Mouse (Mus musculus): ENCODE measurements around the gene Eif4h.
A peak's percentile ranks its signal among the peaks of the same experiment; 100 is the strongest.

Eif4h gene

DNA sequence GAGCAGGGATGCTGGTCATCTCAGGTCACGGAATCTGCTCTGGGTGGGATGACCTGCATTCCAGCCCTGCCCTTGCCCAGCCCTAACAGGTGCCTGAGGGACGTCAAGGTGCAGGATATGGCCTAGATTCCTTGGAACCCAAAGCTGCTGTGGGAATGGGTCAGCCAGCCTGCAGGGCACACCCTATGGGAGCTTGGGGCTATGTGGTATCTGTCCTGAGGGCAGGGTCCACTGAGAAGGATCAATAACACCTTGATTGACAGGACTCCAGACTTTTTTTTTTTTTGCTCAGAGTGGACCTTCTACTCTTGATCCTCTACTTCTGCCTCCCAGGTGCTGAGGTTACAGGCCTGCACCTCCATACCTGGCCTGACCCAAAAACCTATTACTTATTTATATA, 8.1 kb upstream of the Eif4h start:
- DNase-seq = no peak

DNA sequence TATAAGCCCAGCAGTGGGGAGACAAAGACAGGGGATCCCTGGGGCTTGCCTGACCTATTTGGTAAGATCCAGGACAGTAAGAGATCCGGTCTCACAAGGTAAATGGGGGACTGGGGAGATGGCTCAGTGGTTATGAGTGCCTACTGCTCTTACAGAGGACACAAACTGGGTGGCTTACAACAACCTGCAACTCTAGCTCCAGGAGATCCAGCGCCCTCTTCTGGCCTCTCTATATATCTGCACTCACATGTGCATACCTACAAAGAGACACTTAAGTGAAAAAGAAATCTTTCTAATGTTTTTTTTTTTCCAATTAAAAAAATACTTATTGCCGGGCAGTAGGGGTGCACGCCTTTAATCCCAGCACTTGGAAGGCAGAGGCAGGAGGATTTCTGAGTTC, 7.2 kb upstream of the Eif4h start:
- DNase-seq = no peak

DNA sequence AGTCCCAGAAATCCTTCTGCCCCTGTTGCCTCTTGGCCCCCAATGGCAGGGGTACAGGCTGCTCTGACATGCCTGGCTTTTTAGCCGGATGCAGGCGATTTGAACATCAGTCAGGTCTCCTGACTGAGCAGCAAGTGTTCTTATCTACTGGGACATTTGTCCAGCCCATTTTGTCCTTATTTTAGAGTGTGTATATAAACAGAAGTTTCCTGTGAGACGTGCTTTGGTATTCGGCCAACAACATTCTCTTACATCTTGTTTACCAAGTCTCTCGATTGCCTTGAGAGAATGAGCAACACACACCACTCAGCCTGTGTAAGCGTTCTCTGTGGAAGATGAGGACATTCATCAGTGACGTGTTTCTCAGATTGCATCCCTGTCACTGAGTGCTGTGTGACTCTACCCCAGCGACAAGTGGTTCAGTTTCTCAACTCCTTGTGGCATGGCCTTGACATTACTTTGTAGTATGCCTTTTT, 5.4 kb upstream of the Eif4h start:
- no peak for DNase-seq

- no peak for DNase-seq
Observed at GRCm38 (mm10) chr5:134644121-134644520, 4.8 kb upstream of the Eif4h start.

GRCm38 (mm10) chr5:134640371-134640770, 1.1 kb upstream of the Eif4h start:
- DNase-seq = no peak

GRCm38 (mm10) chr5:134638461-134639268, 625 bp downstream of the Eif4h start:
- no peak for DNase-seq

- DNase-seq = no peak
Observed at GRCm38 (mm10) chr5:134637820-134638367, 1.4 kb downstream of the Eif4h start.

- no peak for DNase-seq
Observed at GRCm38 (mm10) chr5:134632841-134633240, 6.4 kb downstream of the Eif4h start.

GRCm38 (mm10) chr5:134630835-134631234, 8.5 kb downstream of the Eif4h start:
- DNase-seq = no peak

- no peak for DNase-seq
Observed at GRCm38 (mm10) chr5:134629508-134629907, 9.8 kb downstream of the Eif4h start.

GRCm38 (mm10) chr5:134622069-134622468, 17.2 kb downstream of the Eif4h start:
- no peak for DNase-seq

DNA sequence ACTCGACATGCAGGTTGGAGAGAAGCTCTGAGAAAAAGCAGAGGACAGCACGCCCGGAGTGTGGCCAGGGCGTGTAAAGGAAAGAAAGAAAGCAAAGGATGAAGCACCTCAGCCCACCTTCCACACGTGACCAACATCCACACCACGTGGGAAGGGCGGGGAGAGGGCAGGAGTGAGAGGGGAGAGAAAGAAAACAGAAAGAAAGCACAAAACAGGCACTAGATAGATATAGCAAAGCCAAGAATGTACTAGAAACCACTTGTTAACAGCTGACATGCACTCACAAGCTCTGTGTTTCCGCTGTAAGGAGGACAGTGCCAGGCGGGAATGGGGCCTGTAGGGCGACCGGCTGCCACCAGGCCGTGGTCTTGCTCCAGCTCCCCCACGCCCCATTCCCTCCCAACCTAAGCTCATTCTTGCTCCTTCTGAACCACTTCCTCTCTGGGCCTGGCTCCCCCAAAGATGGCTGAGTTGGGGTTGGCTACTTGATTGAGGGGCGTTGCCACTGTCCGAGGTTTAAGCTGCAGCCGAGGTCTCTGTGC, 18.1 kb downstream of the Eif4h start:
- DNase-seq = no peak

DNA sequence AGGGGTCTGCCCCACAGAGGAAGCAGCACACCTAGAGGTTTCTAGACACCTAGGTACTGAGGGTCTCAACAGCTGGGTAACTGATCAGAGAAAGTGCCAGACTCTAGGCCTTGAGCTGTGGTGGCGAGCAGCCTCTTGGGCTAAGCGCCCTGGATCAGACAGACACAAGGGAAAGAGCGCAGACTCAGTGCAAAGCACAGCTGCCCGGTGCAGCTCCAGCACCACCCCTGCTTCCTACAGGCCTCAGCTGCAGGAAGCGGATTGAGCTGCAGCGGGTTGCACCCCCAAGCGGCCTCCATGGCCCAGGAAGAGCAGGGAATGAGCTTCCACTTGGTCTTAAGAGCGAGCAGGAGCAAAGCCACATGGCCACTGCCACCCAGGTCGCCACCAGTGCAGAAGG, 18.8 kb downstream of the Eif4h start:
- no peak for DNase-seq

DNA sequence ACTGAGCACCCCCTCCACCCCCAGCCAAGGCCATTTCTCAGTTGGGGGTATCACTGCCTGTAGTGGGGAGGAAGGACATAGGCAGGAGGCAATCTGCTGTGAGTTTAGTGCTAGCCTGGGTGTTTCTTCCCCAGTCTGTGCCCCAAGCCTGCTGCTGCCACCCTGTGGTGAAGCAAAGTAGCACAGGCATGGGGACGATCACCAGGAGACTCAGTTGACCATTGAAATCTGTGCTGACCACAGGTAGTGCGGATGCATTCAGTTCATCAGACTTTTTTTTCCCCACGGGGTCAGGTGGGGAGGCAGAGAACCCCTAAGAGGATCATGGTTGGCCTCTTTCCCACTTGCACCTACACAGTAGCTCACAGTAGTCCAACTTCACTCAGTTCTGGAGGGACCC, 22.2 kb downstream of the Eif4h start:
- DNase-seq = peak; percentile 62 to 82

DNA sequence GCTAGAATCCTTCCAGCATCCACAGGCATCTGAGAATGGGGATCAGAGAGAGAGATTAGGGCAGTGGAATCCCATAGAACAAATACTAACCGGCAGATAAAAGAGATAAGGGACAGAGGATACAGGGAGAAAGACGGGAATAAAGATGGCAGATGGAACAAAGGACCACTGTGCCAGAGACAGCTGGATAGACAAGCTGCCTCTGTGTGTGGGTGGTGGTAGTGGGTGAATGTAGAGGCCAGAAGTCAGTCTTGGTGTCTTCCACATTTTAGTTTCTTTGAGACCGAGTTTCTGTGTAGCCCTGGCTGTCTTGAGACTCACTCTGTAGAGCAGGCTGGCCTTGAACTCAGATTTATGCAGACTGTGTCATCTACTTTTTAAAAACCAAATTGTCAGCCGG, 23.5 kb downstream of the Eif4h start:
- DNase-seq = no peak

DNA sequence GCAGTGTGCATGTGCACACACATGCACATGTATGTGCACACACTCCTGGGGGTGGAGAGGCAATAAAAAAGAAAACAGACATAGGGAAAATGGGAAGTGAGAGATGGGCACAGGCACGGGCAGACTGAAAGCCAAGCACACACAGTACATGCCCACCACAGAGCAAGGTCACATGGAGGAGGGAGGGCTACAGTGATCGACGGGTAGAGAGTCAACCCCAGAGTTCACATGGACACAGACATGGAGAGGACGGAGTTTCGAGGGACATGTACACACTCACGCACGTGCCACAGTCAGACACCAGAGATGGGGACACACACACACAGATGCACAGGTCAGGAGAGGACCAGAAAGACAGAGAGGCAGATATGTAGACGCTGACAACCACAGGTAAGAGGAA, 23.9 kb downstream of the Eif4h start:
- no peak for DNase-seq

DNA sequence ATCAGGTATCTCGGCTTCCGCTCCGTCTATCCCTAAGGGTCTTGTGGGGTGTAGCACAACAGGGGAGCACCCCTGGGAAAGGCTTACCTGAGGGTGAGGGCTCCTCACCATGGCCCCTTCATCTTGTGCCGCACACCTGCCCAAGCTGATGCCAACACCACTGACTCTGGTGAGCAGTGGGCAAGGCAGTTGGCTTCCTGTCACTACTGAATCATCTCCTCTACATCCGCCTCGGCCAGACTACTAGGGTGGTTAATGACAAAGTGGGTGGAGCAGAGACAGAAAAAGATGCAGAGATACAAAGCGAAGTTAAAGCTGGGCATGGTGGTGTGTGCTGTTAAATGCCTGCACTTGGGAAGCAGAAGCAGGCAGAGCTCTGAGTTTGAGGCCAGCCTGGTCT, 24.5 kb downstream of the Eif4h start, which contains the start of gene Lat2:
TSS of gene Lat2 (minus strand) at position 224 of the 400 bp plus-strand sequence.
- peak; percentile 49 to 54 for DNase-seq

DNA sequence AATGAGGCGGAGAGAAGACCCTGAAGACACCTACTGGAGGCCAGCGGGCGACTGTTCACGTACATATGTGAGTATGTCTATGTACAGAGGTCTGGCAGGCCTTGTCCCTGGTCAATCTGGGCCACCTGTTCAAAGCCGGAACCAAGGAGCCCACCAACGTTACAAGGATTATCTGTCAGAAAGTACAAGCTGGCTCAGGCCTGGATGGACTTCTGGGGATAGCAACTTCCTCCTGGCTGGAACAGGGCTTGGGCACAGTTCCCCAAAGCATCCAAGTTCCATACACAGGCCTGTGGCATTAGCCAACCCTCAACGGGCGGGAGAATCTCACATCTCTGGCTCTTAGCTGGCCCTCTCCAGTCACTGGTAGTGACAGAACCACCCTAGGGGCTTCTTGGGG, 25.0 kb downstream of the Eif4h start:
- peak in 1 of 2 experiments; percentile 35 for DNase-seq

DNA sequence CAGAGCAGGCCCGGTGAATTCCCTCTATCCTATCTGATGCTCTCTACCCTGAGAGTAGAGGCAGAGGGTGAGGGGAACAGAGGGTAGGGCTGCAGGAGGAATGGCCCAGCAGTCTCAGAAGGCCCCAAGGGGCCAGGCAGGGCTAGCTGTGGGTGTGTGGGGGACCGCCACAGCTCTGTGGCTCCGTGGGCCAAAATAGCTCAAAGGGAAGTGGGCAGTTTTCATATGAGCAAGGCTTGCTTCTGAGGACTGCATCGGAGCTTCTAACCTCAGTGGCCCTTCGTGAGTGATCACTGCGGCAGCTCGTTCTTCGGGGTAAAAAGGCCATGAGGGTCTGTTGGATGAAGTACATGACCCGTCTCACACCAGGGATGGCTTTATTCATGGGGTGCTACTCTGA, 25.6 kb downstream of the Eif4h start:
- peak; percentile 61 to 70 for DNase-seq

GRCm38 (mm10) chr5:134611810-134612521, 27.3 kb downstream of the Eif4h start:
- peak in 1 of 2 experiments; percentile 27 for DNase-seq

DNA sequence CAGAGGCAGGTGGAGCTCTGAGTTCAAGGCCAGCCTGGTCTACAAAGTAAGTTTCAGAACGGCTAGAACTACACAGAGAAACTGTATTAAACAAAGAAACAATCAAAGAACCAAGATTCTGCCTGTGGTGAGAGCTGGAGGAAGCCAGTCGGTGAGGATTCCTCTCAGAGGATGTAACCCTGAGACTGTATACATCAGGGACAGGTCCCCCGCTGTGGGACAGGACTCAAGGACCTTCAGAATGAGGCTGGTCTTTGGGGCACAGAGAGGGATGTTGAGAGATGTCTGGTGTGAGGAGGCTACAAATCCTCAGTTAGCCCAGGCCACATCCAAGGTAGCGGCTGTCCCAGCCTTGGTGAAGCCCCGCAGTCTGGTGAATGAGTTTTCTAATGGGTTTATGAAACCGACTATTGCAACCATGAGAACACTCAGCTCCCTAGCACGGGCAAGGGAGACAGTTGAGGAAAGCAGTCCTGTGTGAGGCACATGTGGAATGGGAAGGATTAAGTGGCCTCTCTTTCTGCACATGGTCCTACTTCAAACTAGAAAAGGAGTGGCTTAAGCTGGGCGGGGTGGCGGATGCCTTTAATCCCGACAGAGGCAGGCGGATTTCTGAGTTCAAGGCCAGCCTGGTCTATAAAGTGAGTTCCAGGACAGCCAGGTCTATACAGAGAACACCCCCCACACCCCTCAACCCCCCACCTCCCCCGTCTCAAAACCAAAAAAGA, 29.2 kb downstream of the Eif4h start:
- no peak for DNase-seq

- peak; percentile 28 to 43 for DNase-seq
Observed at GRCm38 (mm10) chr5:134607121-134607520, 32.2 kb downstream of the Eif4h start.

GRCm38 (mm10) chr5:134606314-134606713, 33.0 kb downstream of the Eif4h start:
- DNase-seq = no peak
